Mouse (Mus musculus) MEL (cell line): ENCODE results near the gene Aldh16a1.

Source experiments
- EP300 ChIP-seq, 2 experiments: IDR thresholded peaks; 2 replicates each; pipeline ENCODE4 v1.6.1; 2011; ENCODE audit warnings: improper control_type of control experiment in 2 of 2, low read length in 2 of 2, low read depth in 1 of 2, mild to moderate bottlenecking in 1 of 2
- HCFC1 ChIP-seq: IDR thresholded peaks from 2 replicates; pipeline ENCODE4 v1.6.1; 2012; ENCODE audit warnings: low read depth, mild to moderate bottlenecking, inconsistent platforms, low read length, improper control_type of control experiment, moderate library complexity
- RCOR1 ChIP-seq: IDR thresholded peaks from 2 replicates; pipeline ENCODE4 v1.6.1; 2012; ENCODE audit warnings: low read depth, mild to moderate bottlenecking, inconsistent platforms, low read length, improper control_type of control experiment

GRCm38 (mm10) chr7:45141914-45142313 is 12.5 kb downstream of the Aldh16a1 start:
- TF ChIP-seq EP300 (IDR thresholded peaks at IDR 0.05; ENCODE audit: low read depth in 1 of 2, low read length in 2 of 2) = no peak
- TF ChIP-seq HCFC1 = no peak
- no peak for TF ChIP-seq RCOR1
